Mouse (Mus musculus) cortical plate, adult 2 months (tissue): ENCODE results near the gene Topors. TPM values are rescaled to one million over a fixed set of nuclear protein-coding genes. Genes with fewer than 3 reads are reported as not detected.

Experiments
- H3K27ac ChIP-seq: fragments of 200-500 bp; 2 replicates; pipeline ENCODE4 v1.5.1; 2012; ENCODE audit warnings: low read length, control low read depth, inconsistent platforms; ENCODE audit not compliant: insufficient read depth
- H3K4me1 ChIP-seq: fragments of 200-500 bp; 2 replicates; pipeline ENCODE4 v1.6.1; 2011; ENCODE audit warnings: low read length; ENCODE audit not compliant: control insufficient read depth, insufficient read depth
- H3K4me3 ChIP-seq: fragments of 200-500 bp; 2 replicates; pipeline ENCODE4 v1.5.1; 2011; ENCODE audit warnings: mild to moderate bottlenecking, low read length, control low read depth; ENCODE audit not compliant: insufficient read depth
- CTCF ChIP-seq: fragments of 200-500 bp; IDR thresholded peaks from 2 replicates; pipeline ENCODE4 v1.5.1; 2011; ENCODE audit warnings: mild to moderate bottlenecking, control low read depth, low read length; ENCODE audit not compliant: insufficient read depth; ENCODE audit errors: extremely low read depth
- POLR2A ChIP-seq: fragments of 200-500 bp; IDR thresholded peaks from 2 replicates; pipeline ENCODE4 v1.6.1; 2011; ENCODE audit warnings: mild to moderate bottlenecking, low read length, control low read depth; ENCODE audit not compliant: insufficient read depth; ENCODE audit errors: extremely low read depth
- polyA plus RNA-seq: library from polyadenylated mRNA; depleted of rRNA; stranded (reverse); fragments of >200 nt; gene quantifications from 2 replicates; pipeline ENCODE4 v1.2.3, GENCODE M21; 2012

Topors gene
- polyA plus RNA-seq, 1 experiment = 10.1 TPM

DNA sequence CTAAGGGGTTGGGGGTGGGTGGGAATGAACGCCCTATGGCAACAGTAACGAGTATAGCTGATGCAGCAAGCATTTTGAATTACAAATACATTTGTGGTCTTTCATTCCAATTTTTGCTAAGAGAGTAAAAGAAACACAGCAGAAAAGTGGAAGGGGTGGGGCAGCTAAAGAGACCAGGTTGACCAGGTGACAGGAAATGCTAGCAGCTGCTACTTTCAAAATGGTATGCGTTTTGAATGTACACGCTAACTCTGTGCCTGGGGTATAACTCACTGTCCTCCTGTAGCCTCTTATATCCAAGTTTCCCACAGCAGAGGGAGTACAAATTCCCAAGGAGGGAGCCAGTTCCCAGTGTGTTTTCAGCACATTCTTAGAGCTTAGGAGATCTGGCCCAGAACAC is 32.8 kb downstream of the Topors start:
- H3K27ac ChIP-seq = no peak overlapping the region
- no peaks in the 10 kb centered on the region for H3K4me1 ChIP-seq
- TF ChIP-seq POLR2A (no peak), CTCF (no peak)
- H3K4me3 ChIP-seq = no peak overlapping the region

DNA sequence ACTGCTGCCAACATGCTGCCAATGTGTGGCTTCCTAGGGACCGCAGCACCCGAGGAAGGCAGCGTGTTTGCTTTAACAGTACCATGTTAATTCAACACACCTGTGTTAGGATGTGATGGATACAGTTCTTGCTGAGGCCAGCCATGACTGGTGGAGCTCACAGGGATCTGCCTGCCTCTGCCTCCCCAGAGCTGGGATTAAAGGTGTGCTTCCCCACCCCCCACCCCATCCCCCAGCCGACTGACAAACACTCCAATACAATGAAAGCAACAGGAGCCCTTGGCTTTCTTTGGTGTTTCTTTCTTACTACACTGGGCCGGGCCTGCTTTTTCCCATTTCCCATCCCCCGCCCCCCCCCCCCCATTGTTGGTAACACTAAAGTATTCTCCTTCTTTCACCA is 35.4 kb downstream of the Topors start:
- TF ChIP-seq POLR2A = no peak
- no peak for TF ChIP-seq CTCF
- Histone ChIP-seq H3K4me3 (no peak overlapping the region), H3K4me1 (no peaks in the 10 kb centered on the region), H3K27ac (no peak overlapping the region)

DNA sequence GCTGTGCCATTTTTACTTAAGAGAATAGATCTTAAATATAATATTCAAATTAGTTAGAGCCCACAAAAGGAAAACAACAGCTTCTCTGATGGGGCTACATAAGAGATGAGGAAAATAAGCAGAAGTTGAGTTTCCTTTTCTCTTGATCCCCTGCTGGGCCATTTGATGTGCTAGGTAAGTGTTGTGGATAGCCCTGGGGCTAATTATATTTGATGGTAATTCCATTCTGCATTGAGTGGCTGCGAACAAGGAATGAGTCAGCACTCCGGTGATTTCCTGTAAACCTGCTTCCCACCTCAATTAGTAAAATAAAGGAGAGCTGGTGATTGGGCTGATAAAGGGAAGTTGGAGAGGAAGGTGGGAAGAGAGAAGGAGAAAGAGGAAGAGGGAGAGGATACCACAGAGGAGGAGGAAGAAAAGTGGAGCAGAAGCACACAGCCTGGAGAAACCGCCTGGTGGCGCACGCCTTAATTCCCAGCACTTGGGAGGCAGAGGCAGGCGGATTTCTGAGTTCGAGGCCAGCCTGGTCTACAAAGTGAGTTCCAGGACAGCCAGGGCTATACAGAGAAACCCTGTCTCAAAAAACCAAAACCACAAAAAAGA is 36.5 kb downstream of the Topors start:
- H3K27ac ChIP-seq = no peak overlapping the region
- TF ChIP-seq POLR2A (no peak), CTCF (no peak)
- no peak overlapping the region for H3K4me3 ChIP-seq
- H3K4me1 ChIP-seq = no peaks in the 10 kb centered on the region

DNA sequence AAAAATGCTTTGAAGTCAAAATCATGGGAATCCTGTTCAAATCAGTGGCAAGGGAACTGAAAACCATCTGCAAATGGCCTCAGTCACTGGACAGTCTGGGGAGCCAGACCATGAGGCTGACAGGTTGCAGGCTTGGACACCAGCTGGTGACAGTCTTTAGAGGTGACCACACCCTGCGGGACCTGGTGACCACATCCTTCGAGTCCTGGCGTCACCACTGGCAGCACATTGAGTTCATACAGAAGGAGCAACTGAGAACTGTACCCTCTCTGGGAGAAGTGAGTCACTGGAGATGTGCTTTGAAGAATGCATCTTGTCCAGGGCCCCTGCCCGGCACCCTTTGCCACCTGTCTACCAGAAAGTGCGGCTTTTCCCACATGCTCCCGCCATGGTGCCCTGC is 39.9 kb downstream of the Topors start:
- TF ChIP-seq CTCF = no peak
- TF ChIP-seq POLR2A = no peak
- no peak overlapping the region for H3K4me3 ChIP-seq
- no peak overlapping the region for H3K27ac ChIP-seq
- H3K4me1 ChIP-seq = no peaks in the 10 kb centered on the region

DNA sequence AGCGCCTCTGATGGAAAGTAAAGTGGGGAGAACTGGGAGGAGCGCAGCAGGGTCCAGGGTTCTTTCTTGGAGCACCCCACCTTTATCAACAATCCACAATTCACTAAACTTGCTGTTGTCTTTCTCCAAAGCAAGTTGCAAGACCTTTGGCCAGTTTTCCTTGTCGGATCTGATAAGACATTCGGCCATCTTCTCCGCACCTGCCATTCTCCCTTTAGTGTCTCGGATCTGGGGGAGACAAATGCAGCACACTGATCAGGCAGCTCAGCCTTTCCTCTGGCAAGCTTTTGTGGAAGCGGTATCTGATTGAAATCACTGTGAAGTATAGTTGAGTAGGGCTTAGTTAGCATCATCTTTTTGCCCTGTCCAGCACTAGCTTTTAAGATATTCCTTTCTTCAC is 41.8 kb downstream of the Topors start:
- TF ChIP-seq CTCF = no peak
- TF ChIP-seq POLR2A = no peak
- no peak overlapping the region for H3K27ac ChIP-seq
- no peaks in the 10 kb centered on the region for H3K4me1 ChIP-seq
- H3K4me3 ChIP-seq = no peak overlapping the region

DNA sequence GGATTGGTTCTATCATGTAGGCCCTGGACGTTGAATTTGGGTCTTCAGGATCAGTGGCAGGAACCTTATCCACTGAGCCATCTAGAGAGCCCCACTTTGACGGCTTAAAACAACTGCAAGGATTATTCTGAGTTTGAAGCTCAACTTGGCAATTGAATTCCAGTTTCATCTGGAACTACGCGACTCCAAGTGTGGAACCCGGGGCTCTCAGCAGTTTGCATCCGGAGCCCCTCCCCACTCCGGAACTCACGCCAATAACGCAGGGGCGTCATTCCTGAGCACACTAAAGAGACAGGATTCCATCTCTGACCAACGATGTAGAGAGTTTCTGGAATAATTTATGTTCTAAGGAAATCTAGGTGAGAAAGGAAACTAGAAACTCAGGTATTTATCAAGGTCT is 42.5 kb downstream of the Topors start:
- Histone ChIP-seq H3K4me3 (no peak overlapping the region), H3K27ac (no peak overlapping the region), H3K4me1 (no peaks in the 10 kb centered on the region)
- TF ChIP-seq CTCF = no peak
- TF ChIP-seq POLR2A = no peak

DNA sequence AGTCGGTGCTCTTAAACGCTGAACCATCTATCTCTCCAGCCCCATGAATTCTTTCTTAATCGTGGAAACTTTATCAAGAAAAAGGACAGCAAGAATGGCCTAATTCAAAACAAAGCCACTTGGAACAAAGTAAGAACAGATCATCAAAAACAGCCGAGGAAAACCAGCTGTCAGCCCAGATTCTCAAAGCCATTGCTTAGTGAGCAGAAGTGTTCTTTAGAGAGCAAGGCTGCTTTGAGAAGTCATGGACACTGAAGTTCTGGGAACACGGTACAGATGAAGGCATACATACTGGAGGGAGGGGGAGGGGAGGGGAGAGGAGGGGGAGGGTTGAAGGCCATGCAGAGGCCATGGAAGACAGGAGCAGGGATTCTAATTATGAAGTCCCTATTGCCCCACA is 43.6 kb downstream of the Topors start:
- no peak for TF ChIP-seq POLR2A
- TF ChIP-seq CTCF = no peak
- Histone ChIP-seq H3K4me3 (no peak overlapping the region), H3K27ac (no peak overlapping the region), H3K4me1 (no peaks in the 10 kb centered on the region)

DNA sequence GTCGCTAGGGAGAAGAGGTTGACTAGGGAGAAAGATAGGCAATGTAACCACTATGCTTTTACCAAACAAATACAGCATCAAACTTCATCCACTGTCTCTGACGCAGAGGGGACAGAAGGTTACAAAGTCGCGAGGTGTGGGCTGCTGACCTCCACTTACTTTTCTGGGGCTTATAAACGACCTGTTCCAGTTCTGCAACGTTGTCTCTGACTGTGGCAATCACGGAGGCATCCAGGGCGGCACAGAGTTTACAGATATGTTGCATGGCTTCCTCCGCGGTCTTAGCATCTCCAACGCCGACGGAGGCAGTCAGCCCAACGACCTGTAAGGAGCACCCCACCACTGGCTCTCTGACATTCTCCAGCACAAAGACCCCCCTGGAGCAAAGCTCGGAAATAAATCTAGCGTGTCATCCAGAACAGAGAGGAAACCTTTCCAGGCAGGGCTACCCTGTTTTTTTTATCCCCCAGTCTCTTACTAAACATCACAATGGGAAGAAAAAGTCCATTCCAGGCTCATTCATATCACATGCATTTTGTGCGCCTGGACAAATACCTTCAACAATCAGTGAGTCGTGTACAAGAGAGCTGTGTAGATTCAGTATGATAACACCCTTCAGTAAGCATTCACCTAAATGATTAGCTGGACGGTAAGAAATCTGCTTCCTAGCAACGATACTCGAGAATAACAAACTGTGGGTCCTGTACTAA is 47.6 kb downstream of the Topors start:
- no peak overlapping the region for H3K27ac ChIP-seq
- H3K4me1 ChIP-seq = no peaks in the 10 kb centered on the region
- H3K4me3 ChIP-seq = no peak overlapping the region
- TF ChIP-seq CTCF (no peak), POLR2A (no peak)

DNA sequence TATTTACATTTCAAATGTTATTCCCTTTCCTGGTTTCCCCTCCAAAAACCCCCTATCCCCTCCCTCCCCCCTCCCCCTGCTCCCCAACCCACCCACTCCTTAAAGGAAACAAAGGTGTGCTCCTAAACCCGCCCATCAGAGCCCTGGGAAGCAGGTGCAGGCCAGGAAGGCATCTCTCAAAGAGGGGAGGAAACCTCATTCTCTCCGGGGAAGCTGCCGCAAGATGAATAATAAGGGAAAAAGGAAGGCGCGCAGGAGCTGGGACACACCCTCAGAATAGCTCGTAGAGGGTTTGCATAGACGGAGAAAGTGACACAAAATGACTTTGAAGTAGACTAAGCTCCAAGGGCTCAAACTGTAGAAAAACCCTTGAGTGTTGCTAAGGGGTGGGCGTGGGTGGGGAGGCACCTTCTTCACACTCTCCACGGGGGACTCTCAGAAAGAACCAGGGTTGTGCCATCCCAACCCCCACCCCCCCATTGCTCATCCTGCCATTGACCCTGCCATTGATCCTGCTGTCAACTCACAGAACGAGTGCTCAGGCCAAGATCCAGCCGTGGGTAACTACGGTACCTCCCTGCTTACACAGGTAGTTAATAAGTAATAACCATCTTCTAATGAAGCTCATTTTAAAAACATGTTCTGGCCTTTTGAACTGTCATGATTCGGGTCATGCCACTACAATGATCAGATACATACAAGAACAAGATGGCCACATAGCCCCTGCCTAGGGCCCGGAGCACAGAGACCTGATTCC is 48.5 kb downstream of the Topors start:
- Histone ChIP-seq H3K4me3 (no peak overlapping the region), H3K4me1 (no peaks in the 10 kb centered on the region), H3K27ac (no peak overlapping the region)
- TF ChIP-seq CTCF = no peak
- TF ChIP-seq POLR2A = no peak
